Mouse (Mus musculus): ENCODE data around the gene Cadps2. TPM values are rescaled to one million over a fixed set of nuclear protein-coding genes. Genes with fewer than 3 reads are reported as not detected.

The Cadps2 gene
- polyA plus RNA-seq, 1 experiment from 2014 or later = 4.3 TPM

GRCm38 (mm10) chr6:23248313-23249052 lies 590.7 kb downstream of the Cadps2 start, which contains the start of gene Fezf1:
Fezf1 (minus strand) TSS chr6:23248362.
- no peaks in the 10 kb centered on the region for H3K36me3 ChIP-seq (ENCODE audit: control insufficient read depth, insufficient read depth, low read length)
- H3K9me3 ChIP-seq (replicated peaks; ENCODE audit: control insufficient read depth, low read length) = no peaks in the 10 kb centered on the region
- ATAC-seq = no peak
- peak within 1 kb of the TSS; percentile 58 for H3K9ac ChIP-seq (ENCODE audit: low read length)
- peak within 1 kb of the TSS; percentile 68 for H3K4me2 ChIP-seq (ENCODE audit: low read length)
- H3K27me3 ChIP-seq (replicated peaks; ENCODE audit: control insufficient read depth, insufficient read depth, low read length) = peaks cover 65% of the 10 kb centered on the region
- DNase-seq (ENCODE audit: low spot score) = peak; percentile 64
- peaks cover 12% of the 10 kb centered on the region for H3K4me1 ChIP-seq (ENCODE audit: control insufficient read depth, insufficient read depth, low read length)
- peak within 1 kb of the TSS; percentile 58 for H3K27ac ChIP-seq (ENCODE audit: low read depth, low read length)
- WGBS = under 1% methylated on average over 31 of the region's 31 CpGs
- peak within 1 kb of the TSS; percentile 38 for H3K4me3 ChIP-seq (ENCODE audit: low read depth, low read length)

- peak; percentile 36 for DNase-seq (ENCODE audit: low spot score)
- H3K36me3 ChIP-seq (ENCODE audit: control insufficient read depth, insufficient read depth, low read length) = no peaks in the 10 kb centered on the region
- H3K27ac ChIP-seq (ENCODE audit: low read depth, low read length) = peak overlapping the region; percentile 27; the same call in 1 of the 2 replicates
- no peak for ATAC-seq
- H3K4me1 ChIP-seq (ENCODE audit: control insufficient read depth, insufficient read depth, low read length) = peaks cover 12% of the 10 kb centered on the region
- H3K9ac ChIP-seq (ENCODE audit: low read length) = peak overlapping the region; percentile 35
- no peaks in the 10 kb centered on the region for H3K9me3 ChIP-seq (replicated peaks; ENCODE audit: control insufficient read depth, low read length)
- WGBS = under 1% methylated on average over 61 of the region's 61 CpGs
- H3K27me3 ChIP-seq (replicated peaks; ENCODE audit: control insufficient read depth, insufficient read depth, low read length) = peaks cover 65% of the 10 kb centered on the region
- H3K4me2 ChIP-seq (ENCODE audit: low read length) = peak overlapping the region; percentile 68
- H3K4me3 ChIP-seq (ENCODE audit: low read depth, low read length) = peak overlapping the region; percentile 38
Measured at GRCm38 (mm10) chr6:23247512-23248312, 591.5 kb downstream of the Cadps2 start.

- no peaks in the 10 kb centered on the region for H3K36me3 ChIP-seq (ENCODE audit: control insufficient read depth, insufficient read depth, low read length)
- peak; percentile 24 for DNase-seq (ENCODE audit: low spot score)
- H3K9me3 ChIP-seq (replicated peaks; ENCODE audit: control insufficient read depth, low read length) = no peaks in the 10 kb centered on the region
- no peak for ATAC-seq
- WGBS = 2% methylated on average over 23 of the region's 23 CpGs
- peaks cover 68% of the 10 kb centered on the region for H3K27me3 ChIP-seq (replicated peaks; ENCODE audit: control insufficient read depth, insufficient read depth, low read length)
- H3K9ac ChIP-seq (ENCODE audit: low read length) = peak overlapping the region; percentile 35
- peak overlapping the region; percentile 68 for H3K4me2 ChIP-seq (ENCODE audit: low read length)
- H3K27ac ChIP-seq (ENCODE audit: low read depth, low read length) = peak overlapping the region; percentile 27; the same call in 1 of the 2 replicates
- H3K4me3 ChIP-seq (ENCODE audit: low read depth, low read length) = peak overlapping the region; percentile 38
- H3K4me1 ChIP-seq (ENCODE audit: control insufficient read depth, insufficient read depth, low read length) = peaks cover 12% of the 10 kb centered on the region
Measured at GRCm38 (mm10) chr6:23246790-23247511, 592.3 kb downstream of the Cadps2 start.

DNA sequence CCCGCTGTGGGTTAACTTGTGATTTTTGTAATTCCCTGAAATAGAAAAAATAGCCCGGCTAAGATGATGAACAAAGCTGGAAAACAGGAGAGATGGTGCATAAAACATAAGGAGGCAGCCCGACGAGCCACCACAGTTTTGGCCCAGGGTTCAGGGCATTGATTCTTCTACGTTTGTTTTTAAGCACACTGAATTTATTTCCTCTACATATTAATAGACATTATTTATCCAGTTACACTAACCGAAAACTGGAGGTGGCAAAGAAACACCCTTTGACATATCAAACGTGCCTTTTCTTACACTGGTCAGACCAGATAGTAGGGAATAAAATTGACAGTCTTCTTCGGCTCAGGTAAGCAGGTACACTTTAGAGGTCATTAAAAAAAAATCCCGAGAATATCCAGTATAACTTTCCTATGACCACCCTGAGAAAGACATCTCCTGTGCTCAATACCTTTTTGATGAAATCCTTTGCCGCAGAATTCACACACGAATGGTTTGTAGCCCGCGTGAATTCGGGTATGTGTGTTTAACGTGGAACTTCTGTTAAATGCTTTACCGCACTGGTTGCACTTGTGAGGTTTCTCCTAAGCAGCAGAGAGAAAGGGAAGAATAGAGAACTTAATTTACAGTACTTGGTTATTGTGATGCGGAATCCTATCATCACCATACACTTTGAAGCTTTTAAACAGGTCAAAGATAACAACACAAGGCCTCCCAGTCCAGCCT lies 593.0 kb downstream of the Cadps2 start:
- H3K27me3 ChIP-seq (replicated peaks; ENCODE audit: control insufficient read depth, insufficient read depth, low read length) = peaks cover 71% of the 10 kb centered on the region
- peak overlapping the region; percentile 68; the same call in 1 of the 2 replicates for H3K4me2 ChIP-seq (ENCODE audit: low read length)
- peak overlapping the region; percentile 22; the same call in 1 of the 2 replicates for H3K9ac ChIP-seq (ENCODE audit: low read length)
- no peaks in the 10 kb centered on the region for H3K36me3 ChIP-seq (ENCODE audit: control insufficient read depth, insufficient read depth, low read length)
- peak overlapping the region; percentile 38 for H3K4me3 ChIP-seq (ENCODE audit: low read depth, low read length)
- H3K9me3 ChIP-seq (replicated peaks; ENCODE audit: control insufficient read depth, low read length) = no peaks in the 10 kb centered on the region
- no peak overlapping the region for H3K27ac ChIP-seq (ENCODE audit: low read depth, low read length)
- no peak for ATAC-seq
- WGBS = 7% methylated on average over 17 of the region's 17 CpGs
- no peak for DNase-seq (ENCODE audit: low spot score)
- peaks cover 12% of the 10 kb centered on the region for H3K4me1 ChIP-seq (ENCODE audit: control insufficient read depth, insufficient read depth, low read length)

DNA sequence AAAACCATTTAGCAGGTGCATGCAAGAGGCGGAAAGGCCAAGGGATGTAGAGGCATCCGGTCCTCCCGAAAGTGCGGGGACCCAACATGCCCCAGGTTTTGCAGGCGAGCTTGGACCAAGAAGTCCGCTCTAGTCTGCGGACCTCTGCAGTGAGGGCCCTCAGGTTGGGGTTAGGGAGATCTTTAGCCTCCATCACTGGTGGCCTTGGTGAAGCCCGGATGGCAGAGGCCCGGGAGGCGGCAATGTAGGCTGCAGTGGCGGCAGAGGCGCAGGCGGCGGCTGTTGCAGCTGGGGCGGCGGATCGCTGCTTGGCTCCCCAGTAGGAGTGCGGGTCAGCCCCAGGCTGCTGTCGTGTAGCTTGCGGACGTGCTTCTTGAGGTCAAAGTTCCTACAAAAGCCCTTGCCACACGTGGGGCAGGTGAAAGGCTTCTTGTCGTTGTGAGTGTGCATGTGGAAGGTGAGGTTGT lies 593.6 kb downstream of the Cadps2 start:
- Histone ChIP-seq H3K9me3 (replicated peaks; ENCODE audit: control insufficient read depth, low read length) (no peaks in the 10 kb centered on the region), H3K36me3 (ENCODE audit: control insufficient read depth, insufficient read depth, low read length) (no peaks in the 10 kb centered on the region), H3K4me1 (ENCODE audit: control insufficient read depth, insufficient read depth, low read length) (peaks cover 12% of the 10 kb centered on the region), H3K27me3 (replicated peaks; ENCODE audit: control insufficient read depth, insufficient read depth, low read length) (peaks cover 74% of the 10 kb centered on the region), H3K4me2 (ENCODE audit: low read length) (0 out of 2 replicates have a peak overlapping the region, but pooled peaks have one; percentile 14), H3K4me3 (ENCODE audit: low read depth, low read length) (peak overlapping the region; percentile 8; the same call in 1 of the 2 replicates), H3K9ac (ENCODE audit: low read length) (peak overlapping the region; percentile 7; the same call in 1 of the 2 replicates), H3K27ac (ENCODE audit: low read depth, low read length) (no peak overlapping the region)
- ATAC-seq (no peak), DNase-seq (ENCODE audit: low spot score) (no peak)
- 5% methylated on average over 22 of the region's 23 CpGs for WGBS

DNA sequence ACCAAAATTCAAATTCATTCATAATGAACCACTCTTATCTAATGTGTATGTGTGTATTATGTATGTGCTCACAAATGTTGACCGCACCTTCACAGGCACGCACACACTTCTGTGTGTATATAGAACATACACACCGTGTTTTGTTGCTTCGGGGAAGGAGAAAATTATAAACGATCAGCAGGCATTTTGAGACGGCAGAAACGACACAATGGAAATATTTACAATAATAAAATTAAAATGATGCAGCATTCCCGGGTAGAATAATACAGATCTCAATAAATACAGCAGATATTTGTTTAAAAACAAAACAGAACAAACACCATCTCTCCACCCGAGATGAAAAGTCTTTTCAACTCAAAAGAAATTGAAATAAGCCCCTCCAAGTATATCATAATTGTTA lies 594.1 kb downstream of the Cadps2 start:
- Histone ChIP-seq H3K36me3 (ENCODE audit: control insufficient read depth, insufficient read depth, low read length) (no peaks in the 10 kb centered on the region), H3K4me3 (ENCODE audit: low read depth, low read length) (peak overlapping the region; percentile 8; the same call in 1 of the 2 replicates), H3K9me3 (replicated peaks; ENCODE audit: control insufficient read depth, low read length) (no peaks in the 10 kb centered on the region), H3K4me1 (ENCODE audit: control insufficient read depth, insufficient read depth, low read length) (peaks cover 12% of the 10 kb centered on the region), H3K27ac (ENCODE audit: low read depth, low read length) (no peak overlapping the region), H3K27me3 (replicated peaks; ENCODE audit: control insufficient read depth, insufficient read depth, low read length) (peaks cover 77% of the 10 kb centered on the region), H3K9ac (ENCODE audit: low read length) (no peak overlapping the region), H3K4me2 (ENCODE audit: low read length) (no peak overlapping the region)
- 15% methylated on average over 9 of the region's 9 CpGs for WGBS
- ATAC-seq = no peak
- DNase-seq (ENCODE audit: low spot score) = no peak

DNA sequence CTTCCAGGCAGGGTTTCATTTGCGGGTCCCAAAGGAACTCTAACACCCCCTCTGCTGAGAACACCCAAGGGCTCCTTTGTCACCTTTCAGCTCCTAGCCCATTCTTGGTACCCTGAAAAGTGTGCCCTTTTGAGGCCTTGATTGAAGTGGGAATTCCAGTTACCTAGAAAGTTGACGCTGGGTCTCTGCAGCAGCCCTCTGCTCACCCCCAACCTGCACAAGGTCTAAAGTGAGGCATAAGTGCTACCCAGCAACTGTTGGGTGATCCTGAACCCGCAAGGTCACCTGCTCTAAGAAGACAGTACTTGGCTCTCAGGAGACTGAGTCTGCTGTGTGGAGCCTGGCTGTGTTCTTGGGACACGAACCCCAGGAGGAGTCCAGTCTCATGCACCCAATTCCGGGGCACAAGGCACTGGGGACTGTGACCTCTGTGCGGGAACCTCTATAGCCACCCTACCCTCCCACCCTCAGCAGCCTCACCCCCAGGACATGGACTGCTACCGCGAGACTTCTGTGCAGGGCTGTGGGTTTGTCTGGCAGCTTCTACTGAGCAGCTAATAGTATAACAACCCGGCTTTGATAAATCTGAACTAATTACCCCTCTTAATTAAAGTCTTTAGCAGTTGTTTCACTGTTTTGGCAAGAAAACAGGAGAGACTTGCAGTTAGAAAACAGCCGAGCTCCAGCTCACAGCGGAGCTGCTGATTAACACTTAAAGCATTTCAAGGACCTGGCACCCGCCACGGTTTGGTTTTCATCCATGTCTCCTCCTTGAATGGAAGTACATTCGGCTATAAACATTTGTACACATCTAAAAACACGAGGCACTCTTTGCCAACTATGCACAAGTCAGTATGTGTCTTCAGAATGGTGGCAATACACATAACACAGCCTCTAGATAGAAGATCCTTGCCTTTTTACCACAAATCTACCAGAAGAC lies 595.1 kb downstream of the Cadps2 start:
- H3K27me3 ChIP-seq (replicated peaks; ENCODE audit: control insufficient read depth, insufficient read depth, low read length) = peaks cover 80% of the 10 kb centered on the region
- H3K4me3 ChIP-seq (ENCODE audit: low read depth, low read length) = no peak overlapping the region
- WGBS = 3% methylated on average over 15 of the region's 15 CpGs
- H3K27ac ChIP-seq (ENCODE audit: low read depth, low read length) = peak overlapping the region; percentile 5; the same call in 1 of the 2 replicates
- peaks cover 9% of the 10 kb centered on the region for H3K4me1 ChIP-seq (ENCODE audit: control insufficient read depth, insufficient read depth, low read length)
- no peaks in the 10 kb centered on the region for H3K9me3 ChIP-seq (replicated peaks; ENCODE audit: control insufficient read depth, low read length)
- no peaks in the 10 kb centered on the region for H3K36me3 ChIP-seq (ENCODE audit: control insufficient read depth, insufficient read depth, low read length)
- ATAC-seq (peak; percentile 92), DNase-seq (ENCODE audit: low spot score) (peak; percentile 98)
- H3K9ac ChIP-seq (ENCODE audit: low read length) = no peak overlapping the region
- no peak overlapping the region for H3K4me2 ChIP-seq (ENCODE audit: low read length)

Data from forebrain, embryonic 14.5 days (tissue).